Mouse (Mus musculus) embryonic facial prominence, embryonic 15.5 days (tissue): ENCODE data around the gene Cfap70. TPM values are rescaled to one million over a fixed set of nuclear protein-coding genes. Genes with fewer than 3 reads are reported as not detected.

ENCODE experiments used
- ATAC-seq: fragments of 200-750 bp; cut with Nextera tagmentation; 2 replicates; pipeline ENCODE4 v1.8.0; 2017; ENCODE audit warnings: low read depth, moderate TSS enrichment; ENCODE audit not compliant: insufficient number of reproducible peaks, low FRiP score, low TSS enrichment
- H3K27ac ChIP-seq: fragments of 300-500 bp; sonication (generic); replicated peaks from 2 replicates; pipeline ENCODE4 v1.5.1; 2015; ENCODE audit warnings: mild to moderate bottlenecking, inconsistent platforms
- H3K27me3 ChIP-seq: fragments of 300-500 bp; sonication (generic); 2 replicates; pipeline ENCODE4 v1.6.1; 2015; ENCODE audit warnings: inconsistent platforms
- H3K36me3 ChIP-seq: fragments of 300-500 bp; sonication (generic); 2 replicates; pipeline ENCODE4 v1.6.1; 2015; ENCODE audit warnings: mild to moderate bottlenecking, inconsistent platforms
- H3K4me1 ChIP-seq: fragments of 300-500 bp; sonication (generic); 2 replicates; pipeline ENCODE4 v1.6.1; 2015; ENCODE audit warnings: inconsistent platforms
- H3K4me2 ChIP-seq: fragments of 300-500 bp; sonication (generic); replicated peaks from 2 replicates; pipeline ENCODE4 v1.6.1; 2015; ENCODE audit warnings: mild to moderate bottlenecking, inconsistent platforms
- H3K4me3 ChIP-seq: fragments of 300-500 bp; sonication (generic); replicated peaks from 2 replicates; pipeline ENCODE4 v1.5.1; 2015; ENCODE audit warnings: mild to moderate bottlenecking, inconsistent platforms
- H3K9ac ChIP-seq: fragments of 300-500 bp; sonication (generic); 2 replicates; pipeline ENCODE4 v1.6.1; 2015; ENCODE audit warnings: inconsistent platforms
- H3K9me3 ChIP-seq: fragments of 300-500 bp; sonication (generic); replicated peaks from 2 replicates; pipeline ENCODE4 v1.6.1; 2016; ENCODE audit warnings: inconsistent platforms
- WGBS: fragments of 180-500 bp; shearing (Covaris S2); methylation state at CpG from one replicate; pipeline ENCODE4 v1.1.7; 2015; 5-methylcytosine and 5-hydroxymethylcytosine counted together
- polyA plus RNA-seq: library from polyadenylated mRNA; unstranded; fragments of >200 nt; fragmentation: Nextera tagmentation; extraction: Ambion mirVana; gene quantifications from 2 replicates; pipeline ENCODE4 v1.2.1, GENCODE M21; 2015

The Cfap70 gene
- polyA plus RNA-seq, 1 experiment from 2014 or later, result 7.3 TPM

GRCm38 (mm10) chr14:20423046-20423445 is 29.0 kb downstream of the Cfap70 start:
- no peak overlapping the region for H3K9ac ChIP-seq
- H3K27me3 ChIP-seq, result no peaks in the 10 kb centered on the region
- H3K9me3 ChIP-seq, result no peaks in the 10 kb centered on the region
- H3K36me3 ChIP-seq, result no peaks in the 10 kb centered on the region
- no peak overlapping the region for H3K4me2 ChIP-seq
- H3K4me1 ChIP-seq, result no peaks in the 10 kb centered on the region
- ATAC-seq, result no peak
- WGBS, result 79% methylated on average over 6 of the region's 6 CpGs
- no peak overlapping the region for H3K4me3 ChIP-seq
- H3K27ac ChIP-seq, result no peak overlapping the region

GRCm38 (mm10) chr14:20422257-20422656 is 29.8 kb downstream of the Cfap70 start:
- 74% methylated on average over 7 of the region's 7 CpGs for WGBS
- ATAC-seq, result no peak
- no peak overlapping the region for H3K9ac ChIP-seq
- H3K4me2 ChIP-seq, result no peak overlapping the region
- no peaks in the 10 kb centered on the region for H3K36me3 ChIP-seq
- no peaks in the 10 kb centered on the region for H3K27me3 ChIP-seq
- H3K9me3 ChIP-seq, result no peaks in the 10 kb centered on the region
- no peak overlapping the region for H3K4me3 ChIP-seq
- no peaks in the 10 kb centered on the region for H3K4me1 ChIP-seq
- H3K27ac ChIP-seq, result no peak overlapping the region

- H3K9me3 ChIP-seq, result no peaks in the 10 kb centered on the region
- no peak for ATAC-seq
- no peak overlapping the region for H3K4me3 ChIP-seq
- no peaks in the 10 kb centered on the region for H3K4me1 ChIP-seq
- no peaks in the 10 kb centered on the region for H3K27me3 ChIP-seq
- 59% methylated on average over 1 of the region's 1 CpGs for WGBS
- H3K36me3 ChIP-seq, result no peaks in the 10 kb centered on the region
- H3K27ac ChIP-seq, result no peak overlapping the region
- no peak overlapping the region for H3K9ac ChIP-seq
- H3K4me2 ChIP-seq, result no peak overlapping the region
Observed at GRCm38 (mm10) chr14:20400071-20400470, 52.0 kb downstream of the Cfap70 start.

GRCm38 (mm10) chr14:20398864-20399263 is 53.2 kb downstream of the Cfap70 start:
- Histone ChIP-seq H3K9me3 (no peaks in the 10 kb centered on the region), H3K27me3 (no peaks in the 10 kb centered on the region), H3K4me2 (no peak overlapping the region), H3K9ac (no peak overlapping the region), H3K27ac (no peak overlapping the region), H3K4me1 (no peaks in the 10 kb centered on the region), H3K4me3 (no peak overlapping the region), H3K36me3 (no peaks in the 10 kb centered on the region)
- no peak for ATAC-seq
- WGBS, result 36% methylated on average over 4 of the region's 4 CpGs

GRCm38 (mm10) chr14:20397220-20397619 is 54.8 kb downstream of the Cfap70 start:
- no peaks in the 10 kb centered on the region for H3K36me3 ChIP-seq
- no peak for ATAC-seq
- no peak overlapping the region for H3K27ac ChIP-seq
- no peak overlapping the region for H3K9ac ChIP-seq
- H3K4me3 ChIP-seq, result no peak overlapping the region
- WGBS, result 72% methylated on average over 9 of the region's 9 CpGs
- no peaks in the 10 kb centered on the region for H3K9me3 ChIP-seq
- H3K27me3 ChIP-seq, result no peaks in the 10 kb centered on the region
- H3K4me1 ChIP-seq, result no peaks in the 10 kb centered on the region
- no peak overlapping the region for H3K4me2 ChIP-seq

GRCm38 (mm10) chr14:20393205-20393913 is 58.7 kb downstream of the Cfap70 start, which contains the start of gene Mrps16:
Gene Mrps16, minus strand, starts transcription at chr14:20393634.
- H3K27me3 ChIP-seq, result no peaks in the 10 kb centered on the region
- peak within 1 kb of the TSS; percentile 88 for H3K27ac ChIP-seq
- peak within 1 kb of the TSS; percentile 91 for H3K9ac ChIP-seq
- under 1% methylated on average over 68 of the region's 68 CpGs for WGBS
- peak; percentile 96 for ATAC-seq
- H3K9me3 ChIP-seq, result no peaks in the 10 kb centered on the region
- H3K4me3 ChIP-seq, result peak within 1 kb of the TSS; percentile 81
- peaks cover 17% of the 10 kb centered on the region for H3K36me3 ChIP-seq
- peaks cover 6% of the 10 kb centered on the region; the same call in 1 of the 2 replicates for H3K4me1 ChIP-seq
- peak within 1 kb of the TSS; percentile 58 for H3K4me2 ChIP-seq

- Histone ChIP-seq H3K9ac (no peak overlapping the region), H3K4me1 (peaks cover 14% of the 10 kb centered on the region), H3K4me3 (no peak overlapping the region), H3K9me3 (no peaks in the 10 kb centered on the region), H3K36me3 (peaks cover 17% of the 10 kb centered on the region), H3K27ac (no peak overlapping the region), H3K4me2 (peak overlapping the region; percentile 58; the same call in 1 of the 2 replicates), H3K27me3 (no peaks in the 10 kb centered on the region)
- WGBS, result 75% methylated on average over 4 of the region's 4 CpGs
- ATAC-seq, result no peak
Observed at GRCm38 (mm10) chr14:20392326-20392725, 59.7 kb downstream of the Cfap70 start.

- 83% methylated on average over 8 of the region's 8 CpGs for WGBS
- H3K36me3 ChIP-seq, result peaks cover 23% of the 10 kb centered on the region
- peak overlapping the region; percentile 89; the same call in 1 of the 2 replicates for H3K27ac ChIP-seq
- H3K9ac ChIP-seq, result no peak overlapping the region
- H3K4me3 ChIP-seq, result peak overlapping the region; percentile 83
- H3K27me3 ChIP-seq, result no peaks in the 10 kb centered on the region
- peak overlapping the region; percentile 66 for H3K4me2 ChIP-seq
- H3K9me3 ChIP-seq, result no peaks in the 10 kb centered on the region
- peaks cover 31% of the 10 kb centered on the region for H3K4me1 ChIP-seq
- no peak for ATAC-seq
Observed at GRCm38 (mm10) chr14:20389446-20390079, 62.5 kb downstream of the Cfap70 start.

GRCm38 (mm10) chr14:20388441-20389129 is 63.4 kb downstream of the Cfap70 start, which contains the start of gene Dnajc9:
Gene Dnajc9, minus strand, starts transcription at chr14:20388910.
- peak within 1 kb of the TSS; percentile 89 for H3K27ac ChIP-seq
- ATAC-seq, result peak; percentile 72
- H3K4me3 ChIP-seq, result peak within 1 kb of the TSS; percentile 83
- no peaks in the 10 kb centered on the region for H3K27me3 ChIP-seq
- peak within 1 kb of the TSS; percentile 66 for H3K4me2 ChIP-seq
- H3K36me3 ChIP-seq, result peaks cover 27% of the 10 kb centered on the region
- peak within 1 kb of the TSS; percentile 62 for H3K9ac ChIP-seq
- H3K4me1 ChIP-seq, result peaks cover 31% of the 10 kb centered on the region
- H3K9me3 ChIP-seq, result no peaks in the 10 kb centered on the region
- WGBS, result 0% methylated on average over 59 of the region's 59 CpGs

- 81% methylated on average over 9 of the region's 9 CpGs for WGBS
- Histone ChIP-seq H3K27ac (no peak overlapping the region), H3K27me3 (no peaks in the 10 kb centered on the region), H3K4me3 (no peak overlapping the region), H3K36me3 (peaks cover 47% of the 10 kb centered on the region), H3K4me1 (no peaks in the 10 kb centered on the region), H3K4me2 (no peak overlapping the region), H3K9me3 (no peaks in the 10 kb centered on the region), H3K9ac (no peak overlapping the region)
- ATAC-seq, result no peak
Observed at GRCm38 (mm10) chr14:20379753-20380430, 72.1 kb downstream of the Cfap70 start.
